Mouse (Mus musculus) embryonic facial prominence, embryonic 11.5 days (tissue): ENCODE results near the gene Fgd2. TPM values are rescaled to one million over a fixed set of nuclear protein-coding genes. Genes with fewer than 3 reads are reported as not detected.
"Not testable (repeated sequence)": the region's sequence is repeated elsewhere in the genome, so short reads cannot be mapped to it uniquely, and the experiment has no call there.

Experiments
- ATAC-seq: fragments of 200-750 bp; cut with Nextera tagmentation; replicated peaks from 2 replicates; pipeline ENCODE4 v1.8.0; 2017; ENCODE audit warnings: low read depth; ENCODE audit not compliant: insufficient number of reproducible peaks, low FRiP score, low TSS enrichment
- DNase-seq: peaks from one replicate; pipeline ENCODE4 v3.0.0-alpha.2; 2015; ENCODE audit warnings: low spot score
- H3K27ac ChIP-seq: fragments of 300-500 bp; sonication (generic); replicated peaks from 2 replicates; pipeline ENCODE4 v1.5.1; 2014; ENCODE audit warnings: mild to moderate bottlenecking, low read depth, low read length, control low read depth
- H3K27me3 ChIP-seq: fragments of 300-500 bp; sonication (generic); 2 replicates; pipeline ENCODE4 v1.6.1; 2014; ENCODE audit warnings: mild to moderate bottlenecking, low read length, moderate library complexity, mixed read lengths; ENCODE audit not compliant: control insufficient read depth, insufficient read depth
- H3K36me3 ChIP-seq: fragments of 300-500 bp; sonication (generic); replicated peaks from 2 replicates; pipeline ENCODE4 v1.6.1; 2014; ENCODE audit warnings: low read depth, mild to moderate bottlenecking, low read length, moderate library complexity, mixed read lengths; ENCODE audit not compliant: control insufficient read depth, insufficient read depth
- H3K4me1 ChIP-seq: fragments of 300-500 bp; sonication (generic); 2 replicates; pipeline ENCODE4 v1.6.1; 2014; ENCODE audit warnings: low read length, mixed read lengths; ENCODE audit not compliant: control insufficient read depth, insufficient read depth
- H3K4me2 ChIP-seq: fragments of 300-500 bp; sonication (generic); 2 replicates; pipeline ENCODE4 v1.6.1; 2014; ENCODE audit warnings: low read depth, mild to moderate bottlenecking, control low read depth, low read length, moderate library complexity
- H3K4me3 ChIP-seq: fragments of 300-500 bp; sonication (generic); 2 replicates; pipeline ENCODE4 v1.5.1; 2014; ENCODE audit warnings: low read depth, low read length, control low read depth
- H3K9ac ChIP-seq: fragments of 300-500 bp; sonication (generic); replicated peaks from 2 replicates; pipeline ENCODE4 v1.6.1; 2014; ENCODE audit warnings: mild to moderate bottlenecking, control low read depth, low read length
- H3K9me3 ChIP-seq: fragments of 300-500 bp; sonication (generic); replicated peaks from 2 replicates; pipeline ENCODE4 v1.6.1; 2016; ENCODE audit warnings: mild to moderate bottlenecking, low read length, inconsistent platforms, mixed read lengths; ENCODE audit not compliant: control insufficient read depth
- WGBS: fragments of 180-500 bp; shearing (Covaris S2); extraction: QIAGEN DNeasy Blood & Tissue Kit; methylation state at CpG from one replicate; pipeline ENCODE4 v1.1.7; 2014; 5-methylcytosine and 5-hydroxymethylcytosine counted together
- polyA plus RNA-seq: library from polyadenylated mRNA; unstranded; fragments of >200 nt; fragmentation: Nextera tagmentation; extraction: Ambion mirVana; gene quantifications from 2 replicates; pipeline ENCODE4 v1.2.1, GENCODE M21; 2014

The Fgd2 gene
- polyA plus RNA-seq, 1 experiment from 2014 or later = 7.0 TPM

DNA sequence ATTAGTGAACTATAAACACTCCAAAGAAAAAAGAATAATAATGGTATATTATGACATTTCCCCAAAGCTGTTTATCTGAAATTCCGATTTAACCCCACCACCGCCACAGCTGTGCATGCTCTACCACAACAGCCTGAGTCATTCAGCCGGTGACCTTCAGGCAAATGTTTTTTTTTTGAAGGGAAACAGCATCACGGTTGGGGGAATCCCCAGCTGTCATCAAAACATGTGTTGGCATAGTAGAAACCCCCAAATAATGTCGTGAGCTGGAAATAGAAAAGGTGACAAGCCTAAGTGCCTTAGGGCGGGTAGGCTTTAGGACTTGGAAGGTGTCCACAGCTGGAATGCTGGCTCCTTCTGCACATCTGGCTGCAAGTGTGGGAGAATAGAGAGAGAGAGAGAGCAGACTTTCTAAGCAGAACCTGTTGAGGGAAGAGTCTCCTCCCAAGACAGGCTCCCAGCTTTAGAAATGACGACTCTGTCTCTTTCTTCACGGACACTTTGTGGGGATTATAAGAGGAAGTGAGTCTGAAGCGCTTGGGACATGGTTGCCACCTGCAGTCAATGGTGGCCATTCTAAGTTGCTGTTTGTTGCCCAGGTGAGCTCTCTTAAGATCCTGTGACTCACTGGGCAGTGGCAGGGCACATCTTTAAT, 33.5 kb downstream of the Fgd2 start:
- WGBS = 60% methylated on average over 9 of the region's 9 CpGs
- H3K27ac ChIP-seq = no peak overlapping the region
- no peaks in the 10 kb centered on the region for H3K36me3 ChIP-seq
- H3K4me2 ChIP-seq = no peak overlapping the region
- DNase-seq (no peak), ATAC-seq (no peak)
- H3K4me1 ChIP-seq = peaks cover 12% of the 10 kb centered on the region
- H3K9ac ChIP-seq = no peak overlapping the region
- no peak overlapping the region for H3K4me3 ChIP-seq
- no peaks in the 10 kb centered on the region for H3K9me3 ChIP-seq
- no peaks in the 10 kb centered on the region for H3K27me3 ChIP-seq

DNA sequence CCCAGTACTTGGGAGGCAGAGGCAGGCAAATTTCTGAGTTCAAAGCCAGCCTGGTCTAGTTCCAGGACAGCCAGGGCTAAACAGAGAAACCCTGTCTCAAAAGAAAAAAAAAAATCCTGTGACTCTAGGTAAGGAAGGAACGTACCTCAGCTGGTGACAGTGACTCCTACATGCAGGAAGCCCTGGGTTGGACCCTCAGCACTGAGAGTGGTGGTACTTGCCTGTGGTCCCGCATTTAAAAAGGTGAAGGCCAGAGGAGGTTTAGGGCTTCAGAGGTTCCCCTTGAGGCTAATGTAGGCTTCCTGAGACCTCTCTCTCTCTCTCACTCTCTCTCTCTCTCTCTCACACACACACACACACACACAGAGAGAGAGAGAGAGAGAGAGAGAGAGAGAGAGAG, 34.0 kb downstream of the Fgd2 start:
- H3K4me2 ChIP-seq, H3K4me3 ChIP-seq, H3K27ac ChIP-seq, ATAC-seq, H3K9me3 ChIP-seq, DNase-seq, H3K27me3 ChIP-seq, H3K36me3 ChIP-seq, H3K9ac ChIP-seq: not testable (repeated sequence)
- WGBS = 63% methylated on average over 2 of the region's 2 CpGs
- peaks cover 12% of the 10 kb centered on the region for H3K4me1 ChIP-seq

DNA sequence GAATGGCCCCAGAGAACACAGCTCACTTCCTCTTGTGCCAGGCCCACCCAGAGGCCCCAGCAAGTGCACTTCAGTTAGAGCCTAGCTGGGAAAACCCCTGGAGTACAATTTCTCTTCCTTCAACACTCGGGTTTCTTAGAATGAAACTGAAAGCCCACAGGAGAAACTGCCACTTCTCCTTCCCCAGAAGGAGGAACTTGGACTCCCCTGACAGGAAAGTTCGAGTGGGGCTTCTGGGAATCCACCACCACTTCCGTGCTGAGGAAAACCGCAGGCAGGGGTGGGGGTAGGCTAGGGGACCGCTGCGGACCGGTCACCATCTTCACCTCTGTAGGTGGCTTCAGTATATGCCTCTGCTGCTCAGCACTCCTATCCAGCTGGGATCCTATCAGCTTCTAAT, 34.7 kb downstream of the Fgd2 start:
- ATAC-seq (no peak), DNase-seq (no peak)
- Histone ChIP-seq H3K9me3 (no peaks in the 10 kb centered on the region), H3K27ac (no peak overlapping the region), H3K4me2 (no peak overlapping the region), H3K36me3 (no peaks in the 10 kb centered on the region), H3K9ac (no peak overlapping the region), H3K4me3 (no peak overlapping the region), H3K27me3 (no peaks in the 10 kb centered on the region), H3K4me1 (peaks cover 12% of the 10 kb centered on the region)
- 73% methylated on average over 7 of the region's 7 CpGs for WGBS

DNA sequence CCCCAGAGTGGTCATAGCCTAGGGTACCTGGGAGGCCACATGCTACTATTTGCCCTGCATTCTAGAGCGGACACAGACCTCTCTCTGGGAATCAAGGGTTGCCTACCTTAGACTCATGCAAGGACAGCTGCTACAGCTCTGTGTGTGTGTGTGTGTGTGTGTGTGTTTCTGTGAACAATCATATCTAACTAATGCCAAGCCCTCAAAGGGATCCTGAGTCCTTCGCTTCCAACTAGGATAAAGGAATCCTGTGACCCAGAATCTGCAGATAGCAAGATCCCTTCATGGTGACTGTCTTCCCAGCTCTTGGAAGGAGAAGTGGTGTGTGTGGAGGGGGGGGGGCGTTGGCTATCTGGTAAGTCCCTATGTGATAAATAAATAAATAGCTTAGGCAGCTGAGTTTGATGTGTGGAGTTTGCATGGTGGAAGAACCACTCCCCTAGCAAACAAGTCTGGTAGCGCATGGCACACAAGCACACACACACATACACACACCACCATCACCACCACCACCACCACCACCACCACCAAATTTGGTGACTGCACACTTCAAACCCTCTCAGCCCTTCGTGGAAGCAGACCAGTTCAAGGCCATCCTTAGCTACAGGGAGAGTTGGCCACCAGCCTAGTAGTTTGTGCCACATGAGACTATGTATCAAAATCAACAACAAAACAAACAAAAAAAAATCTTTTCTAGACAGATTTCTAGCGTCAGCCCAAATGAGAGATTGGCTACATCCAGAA, 35.5 kb downstream of the Fgd2 start:
- Histone ChIP-seq H3K9me3 (no peaks in the 10 kb centered on the region), H3K9ac (no peak overlapping the region), H3K36me3 (no peaks in the 10 kb centered on the region), H3K4me2 (no peak overlapping the region), H3K4me3 (no peak overlapping the region), H3K27ac (no peak overlapping the region), H3K4me1 (peaks cover 12% of the 10 kb centered on the region), H3K27me3 (no peaks in the 10 kb centered on the region)
- DNase-seq = no peak
- no peak for ATAC-seq
- WGBS = 62% methylated on average over 6 of the region's 6 CpGs

DNA sequence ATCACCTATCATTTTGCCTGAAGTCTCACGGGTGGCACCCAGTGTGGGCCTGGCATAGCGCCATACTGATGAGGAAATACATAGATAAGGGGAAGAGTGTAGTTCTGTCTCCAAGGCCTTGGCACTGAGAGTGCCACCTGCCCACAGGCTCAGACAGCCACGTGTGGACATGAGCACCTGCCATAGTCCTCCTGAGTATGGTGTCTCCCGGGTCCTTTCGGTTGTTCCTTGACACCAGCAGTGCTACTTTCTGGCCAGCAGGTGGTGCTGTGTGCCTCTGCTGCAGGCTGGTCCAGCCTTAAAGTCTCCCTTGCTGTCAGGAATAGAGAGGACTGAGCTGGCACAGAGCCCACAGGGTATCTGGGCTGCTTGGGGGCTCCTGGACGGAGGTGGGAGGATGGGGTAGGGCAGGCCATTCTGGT, 36.1 kb downstream of the Fgd2 start:
- Histone ChIP-seq H3K27ac (no peak overlapping the region), H3K36me3 (no peaks in the 10 kb centered on the region), H3K4me2 (no peak overlapping the region), H3K4me1 (peaks cover 12% of the 10 kb centered on the region), H3K27me3 (no peaks in the 10 kb centered on the region), H3K9ac (no peak overlapping the region), H3K4me3 (no peak overlapping the region; the same call in 1 of the 2 replicates), H3K9me3 (no peaks in the 10 kb centered on the region)
- peak; percentile 60; the same call in 1 of the 2 replicates for ATAC-seq
- peak; percentile 91 for DNase-seq
- 16% methylated on average over 6 of the region's 6 CpGs for WGBS

DNA sequence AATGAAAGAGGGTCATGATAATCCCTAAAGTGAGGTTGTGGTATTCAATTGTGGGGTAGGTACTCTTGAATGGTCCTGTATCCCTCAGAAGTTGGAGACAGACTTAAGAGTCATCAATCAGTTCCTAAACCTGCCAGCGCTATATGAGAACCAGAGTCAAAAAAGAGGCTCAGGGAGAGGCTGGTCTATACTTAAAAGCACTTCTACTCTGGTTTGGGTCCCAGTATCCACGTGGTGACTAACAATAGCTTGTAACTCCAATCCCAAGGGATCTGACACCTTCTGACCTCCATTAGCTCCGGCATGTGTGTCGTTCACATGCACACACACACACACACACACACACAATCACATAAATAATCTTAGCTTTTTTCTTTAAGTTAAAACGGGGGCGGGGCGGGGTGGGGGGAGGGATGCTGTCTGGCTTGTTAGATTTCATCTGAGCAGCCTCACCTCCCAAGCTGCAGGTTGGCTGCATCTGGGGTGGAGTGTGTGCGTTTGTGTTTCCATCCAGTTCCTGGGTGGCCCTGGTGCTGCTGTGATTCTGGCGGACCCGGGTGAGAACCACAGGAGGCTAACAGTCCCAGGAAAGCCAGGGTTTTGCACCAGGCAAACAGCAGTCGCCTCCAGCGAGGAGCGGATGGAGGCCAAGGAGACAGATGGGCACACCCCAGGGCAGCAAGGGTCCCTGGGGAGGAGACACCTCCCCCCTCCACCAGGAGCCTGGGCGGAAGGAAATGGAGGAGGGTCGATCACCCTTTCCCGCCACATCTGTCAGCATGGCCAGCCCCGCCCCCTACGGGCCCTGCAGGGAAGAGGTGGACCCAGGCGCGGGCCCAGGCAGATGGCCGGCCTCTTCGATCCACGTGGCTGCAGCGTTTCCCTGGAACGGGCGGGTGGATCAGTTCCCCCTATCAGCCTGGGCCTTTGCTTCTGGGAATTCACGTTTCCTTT, 37.0 kb downstream of the Fgd2 start:
- peak; percentile 57 for ATAC-seq
- peak overlapping the region; percentile 13 for H3K4me3 ChIP-seq

DNA sequence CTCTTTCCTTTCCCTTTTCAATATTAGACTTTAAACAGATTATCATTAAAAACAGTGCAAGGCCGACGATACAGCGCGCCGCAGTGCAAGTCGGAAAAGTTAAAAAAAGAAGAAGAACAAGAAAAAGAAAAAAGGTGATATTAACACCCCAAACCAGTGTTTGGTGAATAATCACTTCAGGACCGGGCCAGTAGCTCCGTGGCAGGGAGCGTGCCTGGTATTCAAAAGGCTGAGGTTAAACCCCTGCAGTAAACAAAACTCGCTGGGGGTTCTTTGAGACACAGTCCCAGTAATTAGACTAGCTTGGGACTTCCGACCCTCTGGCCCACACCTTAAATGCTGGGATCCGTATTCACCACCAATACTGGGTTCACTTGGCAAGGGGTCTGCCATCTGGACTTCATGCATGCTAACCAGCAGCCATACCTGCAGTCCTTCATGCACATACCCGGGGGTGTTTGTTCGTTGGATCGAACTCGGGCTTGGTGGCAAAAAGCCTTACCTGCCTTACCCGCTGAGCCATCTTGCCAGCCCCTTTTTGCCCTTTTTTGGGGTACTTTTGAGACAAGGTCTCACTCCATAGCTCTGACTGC, 37.8 kb downstream of the Fgd2 start:
- Histone ChIP-seq H3K9ac (peak overlapping the region; percentile 53; the same call in 1 of the 2 replicates), H3K4me3 (peak overlapping the region; percentile 13), H3K4me2 (peak overlapping the region; percentile 55), H3K27ac (peak overlapping the region; percentile 75; the same call in 1 of the 2 replicates), H3K4me1 (peaks cover 12% of the 10 kb centered on the region), H3K9me3 (no peaks in the 10 kb centered on the region), H3K27me3 (no peaks in the 10 kb centered on the region), H3K36me3 (no peaks in the 10 kb centered on the region)
- no peak for DNase-seq
- WGBS = 8% methylated on average over 17 of the region's 17 CpGs
- ATAC-seq = no peak

More for the DNA sequence above, 37.0 kb downstream of the Fgd2 start:
- peak; percentile 90 for DNase-seq
- peak overlapping the region; percentile 53 for H3K9ac ChIP-seq
- no peaks in the 10 kb centered on the region for H3K9me3 ChIP-seq
- H3K4me2 ChIP-seq = peak overlapping the region; percentile 55
- no peaks in the 10 kb centered on the region for H3K27me3 ChIP-seq
- no peaks in the 10 kb centered on the region for H3K36me3 ChIP-seq
- peak overlapping the region; percentile 75 for H3K27ac ChIP-seq
- whole genome bisulfite sequencing = 1% methylated on average over 27 of the region's 27 CpGs
- peaks cover 12% of the 10 kb centered on the region for H3K4me1 ChIP-seq
